Mouse (Mus musculus) CH12.LX (cell line): ENCODE results near the gene Rnf145. TPM values are rescaled to one million over a fixed set of nuclear protein-coding genes. Genes with fewer than 3 reads are reported as not detected.
A peak's percentile ranks its signal among the peaks of the same experiment; 100 is the strongest.

Experiments
- DNase-seq: peaks from one replicate; pipeline ENCODE4 v3.0.0-alpha.2; 2013; ENCODE audit errors: extremely low read depth
- H3K27ac ChIP-seq: 2 replicates; pipeline ENCODE4 v1.5.1; 2012; ENCODE audit warnings: low read depth, mild to moderate bottlenecking, control low read depth, moderate library complexity; ENCODE audit not compliant: insufficient read depth
- H3K27me3 ChIP-seq: replicated peaks from 2 replicates; pipeline ENCODE3; 2012; ENCODE audit warnings: inconsistent platforms
- H3K36me3 ChIP-seq, 2 experiments: replicated peaks in 1 of 2; 2 replicates each; pipeline versions ENCODE3 to v1.6.1; 2012; ENCODE audit warnings: inconsistent platforms in 1 of 2, low read length in 1 of 2, mild to moderate bottlenecking in 1 of 2, mixed read lengths in 1 of 2, moderate library complexity in 1 of 2; ENCODE audit not compliant: control insufficient read depth in 1 of 2, insufficient read depth in 1 of 2
- H3K4me1 ChIP-seq, 2 experiments: 2 replicates each; pipeline ENCODE4 v1.6.1; 2012; ENCODE audit warnings: inconsistent platforms in 1 of 2, moderate library complexity in 1 of 2; ENCODE audit not compliant: insufficient read depth in 2 of 2, control insufficient read depth in 1 of 2
- H3K4me2 ChIP-seq: 2 replicates; pipeline ENCODE4 v1.6.1; 2012; ENCODE audit warnings: low read depth, mild to moderate bottlenecking, control low read depth; ENCODE audit not compliant: poor library complexity, insufficient read depth, severe bottlenecking
- H3K4me3 ChIP-seq, 3 experiments: fragments of 150-350 bp in 1 of 3; sonication (generic) in 1 of 3; replicated peaks in 1 of 3; 2 replicates each; pipeline versions ENCODE3 to v1.5.1; 2011 to 2012; ENCODE audit warnings: low read depth in 2 of 3, low read length in 2 of 3, mild to moderate bottlenecking in 2 of 3, moderate library complexity in 2 of 3, control low read depth in 1 of 3, improper control_type of control experiment in 1 of 3, inconsistent platforms in 1 of 3, mixed read lengths in 1 of 3; ENCODE audit not compliant: poor library complexity in 1 of 3
- H3K79me2 ChIP-seq: replicated peaks from 2 replicates; pipeline ENCODE4 v1.6.1; 2012; ENCODE audit warnings: mild to moderate bottlenecking, moderate library complexity; ENCODE audit not compliant: control insufficient read depth, poor library complexity, insufficient read depth, severe bottlenecking; ENCODE audit errors: extremely low read depth
- H3K9ac ChIP-seq: 2 replicates; pipeline ENCODE4 v1.6.1; 2012; ENCODE audit warnings: low read depth, mild to moderate bottlenecking, control low read depth, moderate library complexity; ENCODE audit not compliant: insufficient read depth
- H3K9me3 ChIP-seq: replicated peaks from 2 replicates; pipeline ENCODE3; 2012; ENCODE audit warnings: low read length, inconsistent platforms, mixed read lengths
- BHLHE40 ChIP-seq: IDR thresholded peaks from 2 replicates; pipeline ENCODE4 v1.6.1; 2011; ENCODE audit warnings: mild to moderate bottlenecking, low read depth, low read length, improper control_type of control experiment
- CHD2 ChIP-seq: IDR thresholded peaks from 2 replicates; pipeline ENCODE4 v1.6.1; 2011; ENCODE audit warnings: low read length, improper control_type of control experiment
- ELF1 ChIP-seq: IDR thresholded peaks from 2 replicates; pipeline ENCODE4 v1.6.1; 2014; ENCODE audit warnings: low read depth, mild to moderate bottlenecking, inconsistent platforms, low read length, improper control_type of control experiment
- EP300 ChIP-seq: IDR thresholded peaks from 2 replicates; pipeline ENCODE4 v1.6.1; 2011; ENCODE audit warnings: low read length, improper control_type of control experiment
- ETS1 ChIP-seq: conservative IDR thresholded peaks from 2 replicates; pipeline ENCODE4 v1.6.1; 2012; ENCODE audit warnings: low read depth, mild to moderate bottlenecking, inconsistent platforms, low read length, improper control_type of control experiment, moderate library complexity
- MEF2A ChIP-seq: IDR thresholded peaks from 2 replicates; pipeline ENCODE4 v1.6.1; 2014; ENCODE audit warnings: low read depth, mild to moderate bottlenecking, inconsistent platforms, low read length, improper control_type of control experiment, borderline replicate concordance
- MXI1 ChIP-seq: IDR thresholded peaks from 2 replicates; pipeline ENCODE4 v1.6.1; 2011; ENCODE audit warnings: mild to moderate bottlenecking, low read depth, low read length, improper control_type of control experiment
- PAX5 ChIP-seq: IDR thresholded peaks from 2 replicates; pipeline ENCODE4 v1.6.1; 2012; ENCODE audit warnings: low read length, inconsistent platforms, mixed read lengths
- SIN3A ChIP-seq: IDR thresholded peaks from 2 replicates; pipeline ENCODE4 v1.6.1; 2012; ENCODE audit warnings: low read length, improper control_type of control experiment, inconsistent platforms
- SMC3 ChIP-seq: IDR thresholded peaks from 2 replicates; pipeline ENCODE4 v1.6.1; 2011; ENCODE audit warnings: low read depth, low read length, improper control_type of control experiment
- TBP ChIP-seq: conservative IDR thresholded peaks from 2 replicates; pipeline ENCODE4 v1.6.1; 2011; ENCODE audit warnings: low read depth, low read length, improper control_type of control experiment
- USF2 ChIP-seq: conservative IDR thresholded peaks from 2 replicates; pipeline ENCODE4 v1.6.1; 2011; ENCODE audit warnings: low read depth, low read length, improper control_type of control experiment
- dilution Hi-C: fragments of 300-500 bp; cut with MboI; formaldehyde crosslinking; loops from 2 replicates; pipeline ENCODE4 v1.14.3; 2020; ENCODE audit warnings: low sequenced_read_pairs; ENCODE audit not compliant: extremely low pct_unique_long_range_greater_than_20kb, extremely low pct_ligation_motif_present
- in situ Hi-C: fragments of 300-500 bp; cut with MboI; formaldehyde crosslinking; loops from 3 replicates; pipeline ENCODE4 v1.14.3; 2019; ENCODE audit warnings: low sequenced_read_pairs, low pct_ligation_motif_present, low pct_unique_long_range_greater_than_20kb, mixed read lengths
- polyA plus RNA-seq: library from polyadenylated mRNA; unstranded; fragments of >175 nt; gene quantifications from 2 replicates; pipeline ENCODE4 v1.2.1, GENCODE M21; 2012; ENCODE audit warnings: low read depth; ENCODE audit not compliant: insufficient read length
- total RNA-seq, 2 experiments: library from RNA; depleted of rRNA; stranded (reverse); fragments of 300-350 nt in 1 of 2; fragments of >200 nt in 1 of 2; gene quantifications; 2 replicates each; pipeline ENCODE4 v1.2.3; 2012 to 2014

Rnf145 gene
- total and polyA plus RNA-seq, 3 experiments = 44.3 to 60.5 (median 44.5) TPM

DNA sequence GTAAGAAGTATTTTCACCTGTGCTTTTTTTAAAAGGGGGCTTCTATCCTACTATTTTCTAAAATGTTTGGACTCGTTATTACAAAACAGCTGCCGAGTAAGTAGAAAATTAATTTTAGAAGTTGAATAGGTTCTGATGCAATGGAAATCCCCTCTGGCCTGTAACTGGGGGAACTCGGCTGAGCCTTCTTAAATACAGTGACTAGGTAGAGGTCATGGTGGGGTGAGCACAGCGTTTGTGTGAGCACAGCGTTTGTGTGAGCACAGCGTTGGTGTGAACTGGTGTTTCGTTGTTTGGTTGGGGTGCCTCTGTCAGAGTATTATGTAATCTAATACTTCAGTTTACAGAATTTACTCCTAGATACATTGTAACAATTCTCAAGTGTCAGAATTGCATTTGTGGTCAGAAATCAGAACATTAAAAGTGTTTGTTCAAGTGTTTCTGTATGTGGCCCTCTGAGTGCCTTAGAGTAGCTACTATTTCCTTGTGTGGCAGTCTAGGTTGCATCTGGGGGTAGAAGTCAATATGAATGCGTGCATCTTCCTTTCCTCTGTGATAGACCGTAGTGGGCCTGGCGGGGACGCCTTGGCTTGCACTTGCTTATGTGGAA is 8.0 kb downstream of the Rnf145 start:
- in situ Hi-C loops = no loop called here
- Histone ChIP-seq H3K4me1 (peaks cover 19 to 59% of the 10 kb centered on the region in 2 experiments), H3K4me2 (no peak overlapping the region)

DNA sequence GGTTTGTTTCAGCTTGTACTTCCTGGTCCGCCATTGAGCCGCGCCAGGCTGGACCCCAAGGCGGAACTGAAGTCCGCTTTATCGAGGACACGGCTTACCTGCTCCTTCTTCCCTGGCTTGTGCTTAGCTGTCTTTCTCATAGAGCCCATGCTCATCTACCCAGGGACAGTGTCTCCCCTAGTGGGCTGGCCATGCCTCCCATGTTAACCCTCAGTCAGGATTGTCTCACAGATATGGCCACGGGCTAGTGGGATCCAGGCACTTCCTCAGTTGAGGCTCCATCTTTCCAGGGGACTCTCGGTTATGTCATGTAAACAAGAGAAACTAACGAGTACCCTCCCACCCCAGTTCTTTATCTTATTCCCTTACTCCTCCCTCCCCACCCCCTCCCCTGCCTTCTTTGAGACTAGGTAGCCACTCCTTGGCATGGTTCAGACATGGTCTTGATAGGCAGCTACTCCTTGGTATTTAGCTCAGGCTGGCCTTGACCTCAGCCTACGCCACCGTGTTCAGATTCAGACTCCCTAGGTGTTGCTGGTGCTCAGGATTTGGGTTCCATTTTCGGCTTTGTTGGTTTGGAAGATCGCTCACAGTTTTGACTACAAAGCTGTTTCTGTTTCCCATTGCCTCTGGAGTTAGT is 9.9 kb downstream of the Rnf145 start:
- Histone ChIP-seq H3K9me3 (peaks cover 2% of the 10 kb centered on the region), H3K36me3 (peaks cover 58 to 87% of the 10 kb centered on the region in 2 experiments), H3K9ac (no peak overlapping the region), H3K27me3 (no peaks in the 10 kb centered on the region), H3K4me1 (peaks cover 19 to 49% of the 10 kb centered on the region in 2 experiments), H3K4me2 (no peak overlapping the region), H3K4me3 (no peak overlapping the region), H3K79me2 (peaks cover 48% of the 10 kb centered on the region), H3K27ac (peak overlapping the region; percentile 14; the same call in 1 of the 2 replicates)
- TF ChIP-seq SMC3 (no peak), CHD2 (0 out of 2 replicates have a peak, but pooled peaks have one; percentile 42)
- in situ Hi-C loops (no loop called here), dilution Hi-C loops (no loop called here)
- no peak for DNase-seq

More for the DNA sequence above, 8.0 kb downstream of the Rnf145 start:
- DNase-seq = peak; percentile 78
- Histone ChIP-seq H3K27ac (peak overlapping the region; percentile 57; the same call in 1 of the 2 replicates), H3K9me3 (peaks cover 2% of the 10 kb centered on the region), H3K79me2 (peaks cover 64% of the 10 kb centered on the region), H3K9ac (no peak overlapping the region), H3K27me3 (no peaks in the 10 kb centered on the region), H3K4me3 (no peak overlapping the region), H3K36me3 (peaks cover 42 to 82% of the 10 kb centered on the region in 2 experiments)
- dilution Hi-C loops = no loop called here
- TF ChIP-seq MEF2A (peak; percentile 80), BHLHE40 (peak; percentile 46), ETS1 (peak; percentile 58; the same call in 1 of the 2 replicates), EP300 (peak; percentile 64), USF2 (no peak), TBP (0 out of 2 replicates have a peak, but pooled peaks have one; percentile 13), PAX5 (0 out of 2 replicates have a peak, but pooled peaks have one; percentile 50), SIN3A (no peak)

DNA sequence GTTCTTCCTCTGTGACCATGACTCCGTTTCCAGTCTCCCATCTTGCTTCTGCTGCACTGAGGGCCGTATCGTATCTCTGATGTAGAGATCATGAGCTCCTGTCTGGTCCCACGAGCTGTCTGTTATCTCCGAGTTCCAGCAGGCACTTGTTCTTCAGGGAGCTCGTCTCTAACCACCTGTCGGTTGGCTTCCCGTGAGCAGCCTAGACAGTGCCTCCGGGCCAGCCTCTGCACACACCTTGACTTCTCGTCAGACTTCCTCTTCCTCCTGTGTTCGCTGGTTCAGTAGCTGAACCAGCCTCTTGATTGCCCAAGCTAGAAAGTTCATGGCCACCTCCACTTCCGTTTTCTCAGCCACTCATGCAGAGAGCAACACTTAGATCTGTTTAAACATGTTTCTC is 10.4 kb downstream of the Rnf145 start:
- no peaks in the 10 kb centered on the region for H3K27me3 ChIP-seq
- peaks cover 2% of the 10 kb centered on the region for H3K9me3 ChIP-seq
- TF ChIP-seq TBP = no peak
- no peak for TF ChIP-seq CHD2
- peak; percentile 24; the same call in 1 of the 2 replicates for TF ChIP-seq ELF1
- no peak for TF ChIP-seq MXI1
- in situ Hi-C loops (no loop called here), dilution Hi-C loops (no loop called here)
- H3K4me1 ChIP-seq = peaks cover 19 to 44% of the 10 kb centered on the region in 2 experiments
- no peak overlapping the region for H3K9ac ChIP-seq
- DNase-seq = peak; percentile 57
- H3K4me2 ChIP-seq = no peak overlapping the region
- no peak overlapping the region for H3K27ac ChIP-seq
- H3K4me3 ChIP-seq = no peak overlapping the region
- H3K79me2 ChIP-seq = peaks cover 43% of the 10 kb centered on the region
- peaks cover 62 to 87% of the 10 kb centered on the region in 2 experiments for H3K36me3 ChIP-seq
